Mouse (Mus musculus): ENCODE measurements around the gene Tanc2. TPM values are rescaled to one million over a fixed set of nuclear protein-coding genes. Genes with fewer than 3 reads are reported as not detected.

The Tanc2 gene
- polyA plus RNA-seq, 2 experiments = 11.2 to 13.0 TPM

- DNase-seq (ENCODE audit: low spot score) (no peak), ATAC-seq (ENCODE audit: low FRiP score, low read depth) (no peak)
- Histone ChIP-seq H3K4me1 (ENCODE audit: control insufficient read depth, insufficient read depth, low read length) (no peaks in the 10 kb centered on the region), H3K9me3 (ENCODE audit: control insufficient read depth, low read length) (no peaks in the 10 kb centered on the region), H3K4me3 (replicated peaks; ENCODE audit: low read length) (no peak overlapping the region), H3K9ac (ENCODE audit: low read depth, low read length, severe bottlenecking) (no peak overlapping the region), H3K36me3 (ENCODE audit: control insufficient read depth, insufficient read depth, low read length) (no peaks in the 10 kb centered on the region), H3K27me3 (ENCODE audit: control insufficient read depth, insufficient read depth, low read length) (no peaks in the 10 kb centered on the region), H3K27ac (replicated peaks; ENCODE audit: low read depth, low read length) (no peak overlapping the region), H3K4me2 (replicated peaks; ENCODE audit: low read depth, low read length, severe bottlenecking) (no peak overlapping the region)
- WGBS = 63% methylated on average over 5 of the region's 5 CpGs
- no peak for TF ChIP-seq POLR2A (IDR thresholded peaks at IDR 0.05; ENCODE audit: borderline replicate concordance, extremely low read depth, insufficient read depth, insufficient read length)
Observed at GRCm38 (mm10) chr11:105978634-105979033, 388.8 kb downstream of the Tanc2 start.

Small RNA genes within 50 kb of the gene (microRNA-seq; reads per million reads assigned to microRNA genes)
- not detected for gene Gm23990

Other genes starting within 250 kb of the Tanc2 start
- 0.18 and 0.28 TPM in 2 replicates for gene March10, start 133.3 kb upstream of the Tanc2 start, polyA plus RNA-seq (2012; rRNA removed)
- not detected in 2 replicates for gene March10, start 133.3 kb upstream of the Tanc2 start, polyA plus RNA-seq (2014; fragmentation: Nextera tagmentation; extraction: Ambion mirVana)